Mouse (Mus musculus) liver (tissue): ENCODE data around the gene Plek.
A peak's percentile ranks its signal among the peaks of the same experiment; 100 is the strongest.

Experiments
- DNase-seq: peaks from one replicate; pipeline ENCODE4 v3.0.0-alpha.2; 2020; ENCODE audit warnings: mixed read lengths

Plek gene

DNA sequence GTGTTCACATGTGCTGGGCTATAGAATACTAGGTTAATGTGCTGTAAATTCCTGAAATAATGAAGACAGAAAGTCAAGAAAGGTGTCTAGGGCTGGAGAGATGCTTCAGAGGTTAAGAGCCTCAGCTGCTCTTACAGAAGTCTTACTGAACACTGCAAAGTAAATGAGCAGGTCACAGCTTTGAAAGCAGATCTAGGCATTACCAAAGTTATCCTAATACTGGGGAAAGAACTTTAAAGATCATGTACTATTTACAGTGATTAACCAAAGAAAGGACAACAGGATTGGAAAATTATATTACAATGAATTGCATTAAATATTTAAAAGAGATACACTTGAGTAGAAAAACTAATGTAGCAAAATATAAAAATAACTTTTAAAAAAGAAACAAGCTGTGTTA lies 52.2 kb downstream of the Plek start:
- DNase-seq: no peak

GRCm38 (mm10) chr11:16999387-16999786 lies 52.8 kb downstream of the Plek start:
- no peak for DNase-seq

- DNase-seq: no peak
Measured at GRCm38 (mm10) chr11:16997465-16997864, 54.7 kb downstream of the Plek start.

GRCm38 (mm10) chr11:16996818-16997217 lies 55.4 kb downstream of the Plek start:
- DNase-seq: no peak

- DNase-seq: no peak
Measured at GRCm38 (mm10) chr11:16992880-16993279, 59.3 kb downstream of the Plek start.

- DNase-seq: no peak
Measured at GRCm38 (mm10) chr11:16989885-16990284, 62.3 kb downstream of the Plek start.

DNA sequence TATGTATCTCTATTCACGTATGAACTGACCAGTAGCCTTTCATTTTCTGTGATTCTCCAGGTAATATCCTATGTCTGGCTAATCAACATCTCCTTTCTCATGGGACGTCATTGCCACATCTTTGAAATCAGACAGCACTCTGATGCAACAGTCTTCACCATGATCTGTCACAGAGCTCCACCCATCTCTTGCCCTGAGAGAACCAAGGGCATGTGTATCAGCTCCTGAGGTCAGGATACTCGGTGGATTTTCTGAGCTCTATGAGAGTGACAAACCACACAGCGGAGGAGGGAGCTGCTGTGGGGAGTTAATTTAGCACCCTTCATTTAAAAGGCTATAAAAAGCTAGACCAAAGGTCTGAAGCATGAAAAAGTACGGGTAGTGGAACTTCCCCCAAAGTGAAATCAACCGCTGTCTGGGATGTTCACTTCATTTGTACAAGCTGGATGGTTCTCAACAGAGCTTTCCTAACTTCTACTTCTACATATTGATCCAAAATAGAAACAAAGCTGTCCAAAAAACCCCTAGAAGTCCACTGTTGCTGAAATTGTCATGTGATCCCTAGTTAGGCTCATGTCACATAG lies 64.3 kb downstream of the Plek start:
- no peak for DNase-seq

DNA sequence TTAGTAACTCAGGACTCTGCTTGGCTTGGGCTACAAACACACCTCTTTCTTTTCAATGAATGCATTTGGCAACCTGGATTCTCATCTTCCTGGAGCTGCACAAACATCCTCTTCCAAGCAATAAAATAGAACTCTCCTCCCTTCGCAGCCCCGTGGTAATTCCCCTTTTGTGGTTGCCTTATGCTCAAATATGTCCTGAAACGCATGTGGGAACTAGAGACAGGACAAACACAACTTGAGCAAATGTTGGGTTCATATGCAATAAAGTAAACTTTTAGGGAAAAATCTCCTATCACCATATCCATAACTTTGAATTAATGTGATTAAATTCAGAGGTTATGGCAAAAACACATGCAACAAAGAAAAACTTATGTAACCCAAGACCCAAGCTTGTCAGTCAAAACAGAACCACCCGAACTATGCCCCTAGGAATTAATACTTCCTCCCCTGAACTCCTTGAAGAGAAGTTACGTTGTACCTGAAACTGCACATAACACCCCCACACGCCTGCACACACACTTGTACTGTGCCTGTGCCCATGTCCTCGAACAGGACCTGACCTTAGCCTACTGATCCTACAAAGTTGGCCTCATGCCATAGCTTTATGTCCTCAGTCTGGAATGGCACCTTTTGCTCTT lies 65.5 kb downstream of the Plek start:
- DNase-seq: no peak

GRCm38 (mm10) chr11:16978161-16978707 lies 73.9 kb downstream of the Plek start:
- DNase-seq: no peak

DNA sequence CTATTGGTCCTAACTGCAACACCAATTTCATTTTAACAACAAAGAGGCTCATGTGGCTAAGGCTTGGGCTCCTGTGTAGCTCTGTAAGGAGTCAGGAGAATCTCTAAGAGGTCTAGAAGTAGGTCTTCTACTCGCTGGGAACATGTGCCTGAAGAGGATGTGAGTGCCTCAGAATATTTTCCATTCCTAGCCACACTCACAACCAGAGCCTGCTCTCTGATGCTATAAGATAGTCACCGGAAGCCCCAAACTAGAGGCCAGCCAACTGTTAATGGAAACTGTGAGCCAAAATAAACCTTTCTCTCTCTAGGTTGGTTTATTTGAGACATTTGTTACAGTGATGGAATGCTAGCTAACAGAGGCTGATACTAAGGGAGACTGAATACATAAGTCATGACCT lies 74.6 kb downstream of the Plek start:
- no peak for DNase-seq

GRCm38 (mm10) chr11:16976937-16977336 lies 75.2 kb downstream of the Plek start:
- DNase-seq: peak; percentile 35

DNA sequence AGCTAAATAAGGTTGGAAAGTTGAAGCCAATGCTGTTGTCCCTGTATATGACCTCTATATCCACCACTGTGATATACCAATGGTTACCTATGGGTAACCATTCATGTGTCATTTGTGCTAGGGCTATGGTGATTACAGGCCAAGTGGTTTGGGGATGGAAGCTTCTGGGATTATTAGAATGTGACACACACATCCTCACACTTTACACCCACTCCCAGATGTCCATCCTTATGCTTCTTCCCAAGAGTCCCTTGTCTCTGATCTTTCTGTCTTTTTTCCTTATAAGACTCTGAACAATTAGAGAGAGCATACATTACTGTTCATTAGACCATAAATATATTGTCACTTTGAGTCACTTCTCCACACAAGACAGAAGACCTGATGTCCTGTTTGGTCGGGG lies 79.1 kb downstream of the Plek start:
- DNase-seq: no peak

- DNase-seq: no peak
Measured at GRCm38 (mm10) chr11:16972027-16972426, 80.2 kb downstream of the Plek start.

GRCm38 (mm10) chr11:16969650-16970049 lies 82.5 kb downstream of the Plek start:
- DNase-seq: no peak

DNA sequence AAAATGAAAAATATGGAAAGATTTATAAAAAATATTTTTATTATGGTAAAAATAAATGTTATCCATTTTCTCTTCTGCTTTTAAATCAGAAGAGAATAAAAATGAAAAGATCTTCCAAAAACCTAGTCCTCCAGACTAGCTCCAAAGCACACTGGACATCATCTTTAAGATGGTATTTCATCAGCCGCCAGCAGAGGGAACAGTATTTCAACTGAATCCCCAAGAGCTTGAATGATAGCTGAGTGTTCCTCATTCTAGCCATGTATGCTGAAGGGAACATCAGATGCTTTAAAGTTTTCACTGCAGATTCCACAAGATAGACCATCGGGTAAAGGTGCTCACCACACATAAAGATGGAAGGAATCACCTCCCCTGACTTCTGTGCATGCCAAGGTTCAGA lies 84.4 kb downstream of the Plek start:
- no peak for DNase-seq

- peak; percentile 71 for DNase-seq
Measured at GRCm38 (mm10) chr11:16958520-16958919, 93.7 kb downstream of the Plek start.

DNA sequence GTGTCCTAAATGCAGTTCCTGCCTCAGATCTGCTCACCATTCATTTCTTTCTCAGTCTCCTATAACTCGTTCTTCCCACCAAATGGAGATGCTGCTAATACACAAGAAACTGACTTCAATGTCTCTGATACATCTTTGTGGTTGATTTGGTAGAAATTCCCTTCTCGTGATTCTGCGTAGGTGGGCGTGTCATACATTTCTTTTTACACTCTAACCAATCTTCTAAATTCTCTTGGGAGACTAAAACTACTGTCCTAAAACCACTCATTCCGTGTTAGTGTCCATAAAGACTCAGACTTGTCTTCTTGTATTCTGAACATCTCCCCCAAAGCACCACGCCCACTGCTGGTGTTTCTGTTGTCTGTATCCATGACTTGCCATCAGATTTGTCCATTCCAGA lies 95.2 kb downstream of the Plek start:
- DNase-seq: no peak

DNA sequence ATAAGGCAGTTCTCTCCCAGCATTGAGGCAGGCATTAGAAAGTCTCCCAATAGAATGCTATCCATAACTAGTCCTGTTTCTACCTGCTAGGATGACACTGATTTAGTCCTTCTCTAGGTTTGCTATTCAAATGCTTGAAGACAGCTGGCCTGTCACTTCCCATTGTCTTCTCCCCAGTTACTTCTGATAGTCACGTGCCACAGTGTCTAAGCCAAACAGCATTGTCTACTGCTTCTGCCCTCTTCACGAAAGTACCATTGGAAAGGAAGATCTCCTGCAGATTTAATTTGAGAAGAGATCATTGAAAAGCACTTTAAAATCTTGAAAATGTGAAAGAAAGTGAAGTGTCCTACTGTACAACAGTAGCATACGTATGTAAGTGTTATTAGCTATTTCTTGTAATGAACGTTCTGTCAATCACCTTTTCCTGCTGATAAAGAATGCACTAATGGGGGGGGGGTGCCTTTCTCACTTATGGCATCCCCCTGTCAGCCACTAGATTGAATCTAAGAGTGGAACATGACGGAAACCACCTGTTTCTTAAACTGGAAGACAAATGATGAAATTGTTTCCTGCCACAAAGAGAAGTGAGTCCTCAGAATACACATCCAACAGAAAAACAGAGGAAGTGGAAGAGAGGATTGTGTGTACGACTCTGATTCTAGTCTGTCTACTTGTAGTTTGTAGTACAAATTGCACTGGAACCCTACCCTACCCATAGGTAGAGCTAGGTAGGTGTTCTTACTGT lies 95.9 kb downstream of the Plek start:
- no peak for DNase-seq

GRCm38 (mm10) chr11:16951761-16952010 lies 100.5 kb downstream of the Plek start:
- no peak for DNase-seq

- DNase-seq: peak; percentile 98
Measured at GRCm38 (mm10) chr11:16950976-16951760, 101.0 kb downstream of the Plek start, which contains the start of gene Fbxo48. Gene Fbxo48 (plus strand): TSS chr11:16951375.

DNA sequence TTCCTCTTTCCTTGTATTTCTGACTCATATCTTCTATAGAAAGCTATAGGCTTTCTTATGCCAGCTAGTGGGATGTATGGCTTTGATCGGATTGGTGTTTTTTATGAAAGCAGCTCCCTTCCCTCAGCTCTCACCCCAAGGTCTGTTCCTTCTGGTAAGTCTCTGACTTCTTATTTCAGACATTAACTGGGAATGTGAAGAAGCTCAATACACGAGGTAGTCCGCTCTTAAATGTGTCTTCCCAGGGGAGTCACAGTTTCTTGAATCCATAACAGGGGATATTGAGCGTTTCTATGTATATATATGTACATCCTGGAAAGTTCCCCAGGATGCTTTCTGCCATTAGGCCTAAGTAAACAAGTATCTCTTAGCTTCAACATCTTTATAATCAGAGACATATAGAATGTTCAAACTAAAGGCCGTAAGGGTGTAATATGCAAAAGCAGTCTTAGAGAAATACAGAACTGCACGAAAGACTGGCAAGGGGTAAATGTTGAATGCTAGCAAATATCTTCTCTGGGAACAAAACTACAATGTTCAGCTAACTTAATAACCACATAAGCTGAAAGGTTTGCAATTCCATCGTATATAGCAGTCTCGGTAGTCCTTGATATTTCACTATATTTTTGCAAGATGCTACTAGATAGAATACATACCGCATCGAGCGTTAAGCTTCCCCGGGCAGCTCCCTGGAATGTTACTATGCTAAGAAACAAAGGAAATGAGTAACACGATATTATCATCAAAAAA lies 101.8 kb downstream of the Plek start:
- no peak for DNase-seq

GRCm38 (mm10) chr11:16948756-16949155 lies 103.4 kb downstream of the Plek start:
- DNase-seq: peak; percentile 13

DNA sequence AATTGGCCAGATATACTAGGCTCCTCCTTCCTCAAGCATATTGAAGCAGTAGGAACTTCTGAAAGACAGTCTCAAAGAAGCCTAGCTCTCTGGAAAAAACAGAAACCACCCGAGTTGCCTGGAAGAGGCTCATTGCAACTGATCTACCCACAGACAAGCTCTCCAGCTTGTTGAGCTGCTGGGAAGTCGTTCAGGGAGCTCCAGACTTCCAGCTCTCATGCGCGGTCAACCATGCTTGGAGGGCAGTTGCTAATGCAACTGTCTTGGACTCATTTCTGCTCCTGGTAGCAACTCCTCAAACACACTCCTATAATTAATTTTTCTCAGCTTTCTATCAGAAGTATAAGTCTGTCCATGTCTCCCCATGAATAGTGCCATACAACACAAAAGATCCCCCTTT lies 109.2 kb downstream of the Plek start:
- no peak for DNase-seq
